Mouse (Mus musculus) embryonic fibroblast, embryonic 13.5 days (primary cell): ENCODE measurements around the gene Prickle1. TPM values are rescaled to one million over a fixed set of nuclear protein-coding genes. Genes with fewer than 3 reads are reported as not detected.

Experiments
- H3K27ac ChIP-seq: 2 replicates; pipeline ENCODE4 v1.5.1; 2012; ENCODE audit warnings: low read length, control low read depth, inconsistent platforms; ENCODE audit not compliant: insufficient read depth
- H3K4me1 ChIP-seq: 2 replicates; pipeline ENCODE4 v1.6.1; 2011; ENCODE audit warnings: low read length; ENCODE audit not compliant: control insufficient read depth, insufficient read depth
- H3K4me3 ChIP-seq: 2 replicates; pipeline ENCODE4 v1.5.1; 2011; ENCODE audit warnings: mild to moderate bottlenecking, control low read depth, low read length; ENCODE audit not compliant: insufficient read depth
- CTCF ChIP-seq: IDR thresholded peaks from 2 replicates; pipeline ENCODE4 v1.5.1; 2011; ENCODE audit warnings: mild to moderate bottlenecking, control low read depth, low read length, moderate library complexity, borderline replicate concordance; ENCODE audit not compliant: insufficient read depth
- POLR2A ChIP-seq: IDR thresholded peaks from 2 replicates; pipeline ENCODE4 v1.6.1; 2011; ENCODE audit warnings: low read depth, mild to moderate bottlenecking, control low read depth, low read length, moderate library complexity
- polyA plus RNA-seq: library from polyadenylated mRNA; stranded (reverse); fragments of >200 nt; gene quantifications from 2 replicates; pipeline ENCODE4 v1.2.4, GENCODE M21; 2011; ENCODE audit warnings: low read depth; ENCODE audit not compliant: missing spikeins, insufficient read length

The Prickle1 gene
- polyA plus RNA-seq, 1 experiment, result 22.7 TPM

DNA sequence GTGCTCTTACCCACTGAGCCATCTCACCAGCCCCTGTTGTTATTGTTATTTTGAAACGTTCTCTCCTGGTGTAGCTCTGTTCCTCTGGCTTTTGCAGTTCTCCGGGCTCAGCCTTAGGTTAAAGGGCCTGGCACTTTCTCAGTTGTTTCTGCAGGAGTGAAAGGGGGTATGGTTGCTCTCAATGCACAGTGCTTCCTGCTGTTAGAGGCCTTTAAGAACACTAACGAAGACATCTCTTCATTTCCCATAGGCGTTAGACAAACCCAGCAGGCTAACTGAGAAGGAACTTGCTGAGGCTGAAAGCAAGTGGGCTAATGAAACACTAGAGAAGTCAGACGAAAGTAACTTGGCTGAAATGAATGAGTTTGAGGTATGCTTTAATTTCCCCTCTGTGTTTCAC, 136.3 kb downstream of the Prickle1 start:
- Histone ChIP-seq H3K27ac (no peak overlapping the region), H3K4me3 (no peak overlapping the region), H3K4me1 (no peaks in the 10 kb centered on the region)
- TF ChIP-seq POLR2A (no peak), CTCF (no peak)

DNA sequence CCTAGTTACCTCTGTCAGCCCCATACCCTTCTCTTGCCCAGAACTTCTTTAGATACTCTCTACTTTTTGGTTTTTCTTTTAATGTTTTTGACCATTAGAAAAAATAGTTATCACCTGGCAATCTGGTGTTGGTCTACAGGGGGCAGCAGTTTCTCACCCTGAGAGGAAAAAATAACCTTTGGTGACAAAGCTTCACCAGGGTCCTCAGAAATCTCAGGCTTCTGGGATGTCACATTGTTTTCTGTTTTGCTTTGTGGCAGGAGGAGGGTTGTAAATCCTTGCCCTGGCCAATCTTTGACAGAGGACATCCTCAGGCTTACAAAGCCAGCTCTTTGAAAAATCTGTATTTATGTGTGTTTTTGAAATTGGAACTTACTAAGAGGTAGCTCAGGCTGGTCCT, 139.7 kb downstream of the Prickle1 start:
- H3K4me1 ChIP-seq, result no peaks in the 10 kb centered on the region
- TF ChIP-seq CTCF (no peak), POLR2A (no peak)
- no peak overlapping the region for H3K27ac ChIP-seq
- no peak overlapping the region for H3K4me3 ChIP-seq

DNA sequence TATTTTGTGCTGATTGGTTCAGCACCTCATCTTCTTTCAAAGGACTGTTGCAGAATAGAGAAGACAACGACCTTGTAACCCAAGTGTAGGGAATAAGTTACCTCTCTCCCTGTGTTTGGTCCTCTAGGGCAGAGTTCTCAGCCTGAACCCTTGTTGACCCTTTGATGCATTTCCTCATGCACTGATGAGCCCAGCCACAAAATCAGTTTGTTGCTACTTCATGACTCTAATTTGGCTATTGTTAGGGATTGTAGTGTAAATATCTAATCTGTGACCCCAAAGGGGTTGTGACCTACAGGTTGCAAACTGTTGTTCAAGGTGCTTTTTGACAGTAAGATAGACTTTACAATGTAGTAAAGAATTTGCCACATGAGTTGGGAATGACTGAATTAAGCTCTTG, 142.4 kb downstream of the Prickle1 start:
- TF ChIP-seq CTCF (no peak), POLR2A (no peak)
- H3K4me1 ChIP-seq, result no peaks in the 10 kb centered on the region
- no peak overlapping the region for H3K4me3 ChIP-seq
- H3K27ac ChIP-seq, result no peak overlapping the region

Other genes starting within 250 kb of the Prickle1 start
- gene Zcrb1, start 197.6 kb downstream of the Prickle1 start, polyA plus RNA-seq, result 85.3 and 92.3 TPM in 2 replicates
- 40.2 and 51.5 TPM in 2 replicates for gene Pphln1, start 197.5 kb downstream of the Prickle1 start, polyA plus RNA-seq